Mouse (Mus musculus): ENCODE measurements around the gene Zfp423.

The Zfp423 gene

DNA sequence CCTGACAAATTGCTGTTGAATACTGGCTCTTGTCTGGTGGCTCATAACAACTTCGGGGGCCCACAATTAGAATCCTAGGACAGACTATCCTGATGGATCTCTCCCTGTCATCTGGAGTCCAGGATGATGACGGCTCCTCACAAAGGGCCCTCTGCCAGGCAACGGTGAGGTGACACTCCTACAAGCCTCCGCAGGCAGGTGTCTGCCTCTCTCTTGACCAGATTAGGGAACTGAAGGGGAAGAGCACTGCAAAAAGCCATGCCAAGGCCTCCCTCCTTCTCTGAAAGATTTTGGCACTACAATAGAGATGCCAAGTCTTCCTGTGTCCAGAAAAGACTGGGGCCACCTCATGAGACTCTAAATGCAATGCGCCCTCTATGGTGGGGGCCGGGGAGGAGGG lies 7.1 kb downstream of the Zfp423 start:
- no peak for DNase-seq (ENCODE audit: low read depth)

GRCm38 (mm10) chr8:87944225-87944934 lies 15.0 kb downstream of the Zfp423 start:
- DNase-seq (ENCODE audit: low read depth): no peak

- DNase-seq (ENCODE audit: low read depth): no peak
Observed at GRCm38 (mm10) chr8:87943651-87944091, 15.7 kb downstream of the Zfp423 start.

GRCm38 (mm10) chr8:87940646-87941045 lies 18.7 kb downstream of the Zfp423 start:
- DNase-seq (ENCODE audit: low read depth): no peak

GRCm38 (mm10) chr8:87939308-87939936 lies 20.0 kb downstream of the Zfp423 start:
- no peak for DNase-seq (ENCODE audit: low read depth)

- no peak for DNase-seq (ENCODE audit: low read depth)
Observed at GRCm38 (mm10) chr8:87938351-87939232, 20.8 kb downstream of the Zfp423 start.

DNA sequence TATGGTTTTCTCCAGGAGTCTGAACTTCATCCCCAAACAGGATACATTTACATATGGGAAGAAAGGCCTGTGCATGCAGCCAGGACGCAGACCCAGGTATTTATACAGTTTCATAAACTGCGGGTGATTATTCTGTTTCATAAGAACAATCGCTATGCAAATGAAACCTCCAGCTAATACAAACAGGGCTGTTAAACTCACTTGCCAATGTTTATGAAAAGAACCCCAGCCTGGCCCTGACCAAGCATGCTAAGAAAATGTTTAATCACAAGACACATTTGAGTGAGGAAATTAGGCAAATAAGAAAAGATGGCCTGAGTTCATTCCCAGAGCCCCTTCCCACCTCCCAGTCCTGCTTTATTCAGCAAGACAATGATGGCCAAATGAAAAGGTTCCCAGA lies 22.2 kb downstream of the Zfp423 start:
- DNase-seq (ENCODE audit: low read depth): no peak

DNA sequence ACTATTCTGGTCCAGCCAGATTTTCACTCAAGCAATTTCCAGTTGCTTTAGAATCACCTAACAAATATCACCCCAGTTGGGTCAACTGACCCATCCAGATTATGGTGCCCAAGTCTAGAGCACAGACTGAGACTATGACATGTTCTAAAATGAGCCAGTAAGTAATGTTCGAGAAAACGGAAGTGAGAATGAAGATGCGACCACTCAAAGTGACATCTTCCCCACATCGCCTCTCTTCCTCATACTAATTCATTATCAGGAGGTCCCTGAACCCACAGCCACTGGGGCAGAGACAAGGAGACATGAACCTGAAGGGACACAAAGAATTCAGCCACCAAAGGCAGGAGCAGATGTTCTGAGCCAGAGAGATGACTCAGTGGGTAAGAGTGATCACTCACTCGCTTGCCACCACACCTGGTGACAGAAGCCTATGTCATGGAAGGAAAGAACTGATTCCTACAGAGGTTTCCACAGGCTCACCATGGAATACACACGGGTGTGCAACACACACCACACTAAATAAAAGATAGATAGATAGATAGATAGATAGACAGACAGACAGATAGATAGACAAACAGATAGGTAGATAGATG lies 24.2 kb downstream of the Zfp423 start:
- DNase-seq (ENCODE audit: low read depth): no peak

DNA sequence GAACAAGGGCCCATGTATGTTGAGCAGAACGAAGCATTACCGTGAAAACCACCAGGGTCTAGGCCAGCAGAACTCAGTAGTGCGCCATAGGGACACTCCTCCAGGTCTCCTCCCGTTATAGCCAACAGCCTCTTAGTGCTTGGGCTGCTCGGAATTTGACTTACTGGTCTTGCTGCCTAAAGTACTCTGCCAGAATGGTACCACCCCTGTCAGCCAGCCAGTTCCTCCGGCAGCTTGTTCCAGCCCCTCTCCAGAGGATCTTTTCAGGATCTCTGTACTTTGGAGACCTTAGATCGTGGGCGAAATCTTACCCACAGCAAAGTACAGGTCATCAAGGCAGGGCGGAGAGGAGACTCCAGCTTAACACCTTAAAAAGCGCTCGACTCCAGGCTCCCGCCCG lies 25.2 kb downstream of the Zfp423 start:
- no peak for DNase-seq (ENCODE audit: low read depth)

DNA sequence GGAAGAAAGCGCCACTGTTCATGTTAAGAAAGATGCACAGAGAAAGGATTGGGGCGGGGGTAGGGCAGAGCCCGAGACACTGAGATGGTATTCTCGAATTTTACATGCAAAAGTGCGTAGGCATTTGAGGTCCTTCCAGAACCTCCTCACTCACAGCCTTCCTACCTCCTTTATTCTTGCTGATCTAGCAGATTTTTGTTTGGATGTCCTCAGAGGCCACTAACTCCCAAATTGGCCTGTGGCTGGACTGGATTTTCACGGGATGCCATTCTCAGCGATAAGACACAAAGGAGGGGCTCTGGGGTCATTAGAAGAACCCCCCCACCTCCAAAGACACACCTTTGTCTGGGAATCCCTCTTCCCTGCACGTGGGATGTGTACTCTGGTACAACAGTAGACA lies 25.6 kb downstream of the Zfp423 start:
- DNase-seq (ENCODE audit: low read depth): no peak

DNA sequence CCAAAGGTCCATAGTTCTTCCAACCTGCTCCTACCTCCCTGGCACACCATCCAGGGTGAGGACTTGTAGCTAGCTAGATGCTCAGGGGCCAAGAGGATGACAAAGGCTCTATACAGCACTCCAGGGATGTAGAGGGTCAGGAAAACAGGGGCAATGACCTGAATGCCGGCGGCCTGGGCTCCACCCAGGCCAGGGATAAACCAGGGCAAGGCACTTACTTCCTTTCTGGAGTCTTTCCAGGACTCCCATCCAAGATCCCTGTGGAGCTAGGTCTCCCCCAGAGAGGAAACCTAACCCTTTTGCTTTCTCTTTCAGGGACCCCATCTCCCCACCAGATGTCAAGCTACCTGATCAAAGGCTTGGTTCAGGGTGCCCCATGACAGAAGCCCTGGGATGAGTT lies 30.5 kb downstream of the Zfp423 start:
- no peak for DNase-seq (ENCODE audit: low read depth)

DNA sequence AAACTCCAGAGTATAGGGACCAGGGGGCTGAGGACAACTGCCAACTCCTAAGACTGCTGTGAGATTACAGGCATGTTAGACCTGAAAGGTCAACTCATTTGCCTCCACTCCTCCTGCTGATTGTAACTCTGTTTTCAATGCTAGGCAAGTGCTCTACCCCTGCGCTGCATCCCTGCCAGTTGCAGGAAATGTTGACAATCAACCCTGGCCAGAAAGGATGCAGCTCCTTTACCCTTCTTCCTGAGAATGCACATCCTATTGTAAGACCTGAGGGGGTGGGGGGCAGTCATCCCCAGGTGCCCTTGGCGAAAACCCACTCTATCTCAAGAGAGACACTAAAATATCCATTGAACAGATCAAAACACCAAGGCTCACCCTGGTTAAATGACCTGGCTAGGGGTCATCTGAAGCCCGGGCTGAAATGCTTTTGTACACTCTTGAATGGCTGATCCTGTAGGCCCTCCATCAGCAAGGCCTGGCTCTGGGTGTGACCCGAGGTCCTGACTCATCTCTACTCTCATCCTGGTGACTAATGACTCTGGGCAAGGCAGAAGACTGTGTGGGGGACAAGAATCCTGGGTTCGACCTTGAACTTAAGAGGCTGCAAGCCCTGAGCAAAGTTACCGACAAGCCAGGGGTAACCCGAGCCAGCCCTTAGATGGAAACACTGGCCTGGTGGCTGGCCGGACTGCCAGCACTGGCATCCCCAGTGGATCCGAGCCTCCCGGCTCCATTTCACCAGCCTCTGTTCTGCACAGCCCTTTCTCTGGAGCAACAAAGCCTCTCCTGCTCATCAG lies 32.2 kb downstream of the Zfp423 start:
- DNase-seq (ENCODE audit: low read depth): no peak

DNA sequence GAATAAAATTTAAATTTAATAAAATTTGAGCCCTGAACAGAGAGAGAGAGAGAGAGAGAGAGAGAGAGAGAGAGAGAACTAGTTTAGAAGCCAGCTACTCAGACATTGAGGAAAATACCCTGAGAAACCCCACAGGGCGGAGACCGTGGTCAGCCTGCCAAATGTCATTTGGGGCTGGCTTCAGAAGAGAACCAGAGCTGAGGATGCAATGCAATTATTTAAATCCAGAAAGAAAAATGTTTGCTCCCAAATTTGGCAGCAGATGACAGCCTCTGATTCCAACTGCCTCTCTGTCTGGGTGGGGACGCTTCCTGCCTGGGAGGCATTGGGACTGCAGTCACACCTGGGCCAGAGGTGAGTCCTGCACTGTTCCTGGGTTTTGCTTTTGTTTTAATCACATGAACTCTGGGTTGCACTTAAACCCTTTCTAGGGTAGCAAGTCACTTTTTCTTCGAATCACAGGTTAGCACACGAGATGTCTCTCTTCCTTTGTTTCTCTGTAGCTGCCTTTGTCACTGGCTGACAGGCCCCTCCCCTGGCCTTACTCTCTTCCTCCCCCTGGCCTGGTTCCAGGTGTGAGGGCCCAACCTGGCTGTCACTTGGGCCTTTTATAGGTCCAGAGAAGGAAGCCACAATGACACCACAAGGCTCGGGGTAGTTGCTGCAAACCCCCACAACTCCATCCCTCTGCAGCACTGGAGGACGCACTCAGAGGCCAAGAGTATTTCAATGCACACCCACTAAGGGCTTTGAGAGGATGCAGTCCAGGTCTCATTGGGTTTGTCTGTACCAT lies 33.1 kb downstream of the Zfp423 start:
- no peak for DNase-seq (ENCODE audit: low read depth)

DNA sequence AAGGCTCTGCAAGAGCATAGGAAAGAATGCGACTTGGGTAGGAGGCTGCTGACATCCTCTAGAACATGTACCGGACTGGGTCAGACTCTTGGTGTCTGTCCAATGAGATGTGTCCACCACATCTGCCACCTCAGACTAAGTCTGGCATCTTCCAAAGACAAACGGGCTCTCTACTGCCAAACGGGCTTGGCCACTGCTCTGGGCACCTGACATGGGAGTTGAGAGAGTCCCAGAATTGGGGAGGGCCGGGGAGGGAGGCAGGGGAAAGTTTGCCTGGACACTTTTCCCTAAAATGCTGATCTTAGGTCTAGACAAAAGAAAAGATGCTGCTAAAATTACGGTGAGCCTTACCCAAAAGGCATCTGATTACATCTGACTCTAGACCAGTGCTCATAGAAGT lies 36.5 kb downstream of the Zfp423 start:
- DNase-seq (ENCODE audit: low read depth): no peak

DNA sequence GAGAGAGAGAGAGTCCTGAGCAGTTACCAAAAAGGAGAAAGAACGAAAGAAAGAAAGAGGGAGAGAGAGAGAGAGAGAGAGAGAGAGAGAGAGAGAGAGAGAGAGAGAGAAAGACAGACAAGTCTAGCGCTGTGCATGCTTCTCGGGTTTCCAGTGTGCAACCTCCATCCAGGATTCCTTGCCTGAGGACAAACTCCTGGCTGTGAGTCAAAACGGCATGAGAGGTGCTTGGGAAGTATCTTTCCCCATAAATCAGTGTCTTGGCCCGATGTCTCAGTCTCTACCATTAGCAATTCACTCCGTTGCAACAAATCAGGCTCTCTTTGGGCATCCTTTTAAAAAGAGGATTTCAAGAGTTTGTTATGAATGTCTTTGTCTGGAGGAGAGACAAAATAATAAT lies 36.9 kb downstream of the Zfp423 start:
- DNase-seq (ENCODE audit: low read depth): no peak

DNA sequence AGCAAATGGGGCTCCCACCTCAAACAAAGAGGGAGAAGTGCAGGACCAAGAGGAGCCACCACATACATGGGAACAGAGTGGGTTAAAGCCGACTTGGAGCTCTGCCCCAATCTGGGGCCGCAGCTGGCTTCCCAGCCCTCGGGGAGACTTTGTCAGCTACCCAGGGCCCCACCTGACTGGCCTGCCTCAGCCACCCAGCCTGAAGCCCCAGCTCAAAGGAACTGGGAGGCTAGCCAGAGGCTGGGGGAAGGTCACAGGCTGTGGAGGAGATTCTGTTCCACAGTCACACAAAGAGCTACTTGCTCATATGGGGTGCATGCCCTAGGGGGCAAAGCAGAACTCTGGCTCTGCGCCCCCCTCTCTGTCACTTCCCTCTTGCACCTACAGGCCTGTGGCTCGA lies 41.4 kb downstream of the Zfp423 start:
- no peak for DNase-seq (ENCODE audit: low read depth)

- DNase-seq (ENCODE audit: low read depth): no peak
Observed at GRCm38 (mm10) chr8:87915763-87916162, 43.6 kb downstream of the Zfp423 start.

GRCm38 (mm10) chr8:87914247-87914967 lies 45.0 kb downstream of the Zfp423 start:
- DNase-seq (ENCODE audit: low read depth): no peak

- DNase-seq (ENCODE audit: low read depth): no peak
Observed at GRCm38 (mm10) chr8:87908940-87909339, 50.5 kb downstream of the Zfp423 start.

- no peak for DNase-seq (ENCODE audit: low read depth)
Observed at GRCm38 (mm10) chr8:87905404-87905803, 54.0 kb downstream of the Zfp423 start.
